Mouse (Mus musculus): ENCODE data around the gene Eri3. TPM values are rescaled to one million over a fixed set of nuclear protein-coding genes. Genes with fewer than 3 reads are reported as not detected.

The Eri3 gene
- polyA plus RNA-seq, 1 experiment: 67.4 TPM

DNA sequence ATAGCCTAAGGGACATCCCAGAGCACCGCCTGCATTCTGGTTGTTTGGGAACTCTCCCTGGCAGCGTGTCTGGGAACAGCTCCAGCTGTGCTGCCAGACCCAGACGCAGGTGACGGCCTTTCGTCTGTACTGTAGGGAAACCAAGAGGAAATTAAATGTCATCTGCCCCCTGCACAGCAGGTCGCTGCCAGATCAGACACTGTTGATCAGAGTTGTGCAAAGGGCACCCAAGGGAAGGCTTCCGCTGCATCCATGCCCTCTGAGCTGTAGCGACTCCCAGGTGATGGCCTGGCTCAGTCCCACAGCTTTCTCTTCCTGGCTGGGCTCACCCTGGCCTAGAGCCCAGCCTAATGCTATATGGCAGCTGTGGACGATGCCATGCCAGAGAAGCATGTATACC, 58.1 kb downstream of the Eri3 start:
- TF ChIP-seq MYOG (IDR thresholded peaks at IDR 0.05; ENCODE audit: control insufficient read depth, extremely low read depth, insufficient read length) (no peak), CTCF (IDR thresholded peaks at IDR 0.05; ENCODE audit: control insufficient read depth, insufficient read depth, insufficient read length) (no peak), CEBPB (IDR thresholded peaks at IDR 0.05; ENCODE audit: low read depth) (no peak), MYOD1 (IDR thresholded peaks at IDR 0.05; ENCODE audit: control insufficient read depth, insufficient read length, low read depth) (no peak), MAX (IDR thresholded peaks at IDR 0.05) (no peak), FOSL1 (IDR thresholded peaks at IDR 0.05; ENCODE audit: insufficient read depth, low read length, poor library complexity, severe bottlenecking) (no peak)
- Histone ChIP-seq H3K79me2 (ENCODE audit: control insufficient read depth, insufficient read depth) (no peaks in the 10 kb centered on the region), H3ac (ENCODE audit: control insufficient read depth, insufficient read length, low read depth) (no peak overlapping the region), H3K79me3 (ENCODE audit: low read depth) (no peaks in the 10 kb centered on the region), H3K27me3 (ENCODE audit: control insufficient read depth, insufficient read depth, insufficient read length) (no peaks in the 10 kb centered on the region), H3K4me3 (ENCODE audit: insufficient read depth, poor library complexity, severe bottlenecking) (no peak overlapping the region), H3K36me3 (ENCODE audit: control insufficient read depth, insufficient read depth) (peaks cover 12% of the 10 kb centered on the region)

DNA sequence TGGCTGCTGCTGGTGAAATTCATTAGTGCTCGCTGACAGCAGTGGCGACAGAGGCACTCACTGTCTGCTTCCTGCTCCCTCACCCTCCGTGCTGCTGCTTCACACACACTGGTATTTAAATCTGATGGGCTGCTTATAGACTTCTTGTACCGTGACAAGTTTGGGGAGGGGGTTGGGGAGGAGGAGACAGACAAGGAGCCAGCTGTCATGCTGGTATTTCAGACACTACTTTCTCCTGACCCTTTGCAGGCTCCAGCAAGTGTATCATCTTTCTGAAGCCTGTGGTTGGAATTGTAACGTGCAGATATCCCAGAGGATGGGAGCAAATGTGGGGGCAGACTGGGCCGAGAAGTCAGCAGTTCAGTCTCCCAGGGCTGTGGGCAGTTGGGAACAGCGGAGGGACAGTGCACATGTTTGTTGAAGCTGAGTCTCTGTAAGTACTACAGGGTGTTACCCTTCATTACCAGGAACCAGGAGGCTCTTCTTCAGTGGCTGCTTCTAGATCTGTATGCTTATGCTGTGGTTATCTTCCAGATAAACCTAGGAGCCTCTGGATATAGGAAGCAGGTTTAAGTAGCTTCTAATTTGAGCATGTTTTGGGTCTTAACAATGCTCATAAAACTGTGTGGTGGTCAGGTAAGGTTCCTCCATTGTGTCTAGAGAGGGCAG, 59.3 kb downstream of the Eri3 start:
- no peak overlapping the region for H3ac ChIP-seq (ENCODE audit: control insufficient read depth, insufficient read length, low read depth)
- H3K79me3 ChIP-seq (ENCODE audit: low read depth): no peaks in the 10 kb centered on the region
- H3K36me3 ChIP-seq (ENCODE audit: control insufficient read depth, insufficient read depth): peaks cover 16% of the 10 kb centered on the region
- TF ChIP-seq CTCF (IDR thresholded peaks at IDR 0.05; ENCODE audit: control insufficient read depth, insufficient read depth, insufficient read length): no peak
- no peak for TF ChIP-seq MYOD1 (IDR thresholded peaks at IDR 0.05; ENCODE audit: control insufficient read depth, insufficient read length, low read depth)
- no peak for TF ChIP-seq USF1 (IDR thresholded peaks at IDR 0.05; ENCODE audit: low read depth)
- H3K4me3 ChIP-seq (ENCODE audit: insufficient read depth, poor library complexity, severe bottlenecking): no peak overlapping the region
- no peaks in the 10 kb centered on the region for H3K79me2 ChIP-seq (ENCODE audit: control insufficient read depth, insufficient read depth)
- no peaks in the 10 kb centered on the region for H3K27me3 ChIP-seq (ENCODE audit: control insufficient read depth, insufficient read depth, insufficient read length)

DNA sequence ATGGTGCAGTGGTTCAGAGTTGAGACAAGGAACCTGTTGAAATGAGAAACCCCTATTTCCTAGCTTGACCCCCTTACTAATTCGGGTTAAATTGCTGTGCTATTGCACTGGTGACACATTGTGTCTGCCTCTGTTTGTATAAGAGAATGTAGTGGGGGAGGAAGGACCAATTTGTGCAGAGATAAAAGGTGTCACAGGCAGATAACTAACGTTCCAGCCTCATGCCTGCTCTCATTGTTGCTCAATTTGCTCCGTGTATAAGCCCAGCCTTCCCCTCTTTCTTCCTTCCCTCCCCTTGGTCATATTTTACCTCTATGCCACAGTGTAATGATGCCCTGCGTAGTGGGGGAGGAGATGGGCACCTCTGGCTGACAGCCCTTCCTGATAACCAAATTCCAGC, 61.2 kb downstream of the Eri3 start:
- H3ac ChIP-seq (ENCODE audit: control insufficient read depth, insufficient read length, low read depth): no peak overlapping the region
- H3K36me3 ChIP-seq (ENCODE audit: control insufficient read depth, insufficient read depth): peaks cover 16% of the 10 kb centered on the region
- H3K27me3 ChIP-seq (ENCODE audit: control insufficient read depth, insufficient read depth, insufficient read length): no peaks in the 10 kb centered on the region
- H3K4me3 ChIP-seq (ENCODE audit: insufficient read depth, poor library complexity, severe bottlenecking): no peak overlapping the region
- no peaks in the 10 kb centered on the region for H3K79me3 ChIP-seq (ENCODE audit: low read depth)
- TF ChIP-seq USF1 (IDR thresholded peaks at IDR 0.05; ENCODE audit: low read depth) (no peak), MYOD1 (IDR thresholded peaks at IDR 0.05; ENCODE audit: control insufficient read depth, insufficient read length, low read depth) (no peak), FOSL1 (IDR thresholded peaks at IDR 0.05; ENCODE audit: insufficient read depth, low read length, poor library complexity, severe bottlenecking) (no peak), MAX (IDR thresholded peaks at IDR 0.05) (no peak), MYOG (IDR thresholded peaks at IDR 0.05; ENCODE audit: control insufficient read depth, extremely low read depth, insufficient read length) (no peak), CEBPB (IDR thresholded peaks at IDR 0.05; ENCODE audit: low read depth) (no peak), CTCF (IDR thresholded peaks at IDR 0.05; ENCODE audit: control insufficient read depth, insufficient read depth, insufficient read length) (no peak)
- H3K79me2 ChIP-seq (ENCODE audit: control insufficient read depth, insufficient read depth): no peaks in the 10 kb centered on the region

DNA sequence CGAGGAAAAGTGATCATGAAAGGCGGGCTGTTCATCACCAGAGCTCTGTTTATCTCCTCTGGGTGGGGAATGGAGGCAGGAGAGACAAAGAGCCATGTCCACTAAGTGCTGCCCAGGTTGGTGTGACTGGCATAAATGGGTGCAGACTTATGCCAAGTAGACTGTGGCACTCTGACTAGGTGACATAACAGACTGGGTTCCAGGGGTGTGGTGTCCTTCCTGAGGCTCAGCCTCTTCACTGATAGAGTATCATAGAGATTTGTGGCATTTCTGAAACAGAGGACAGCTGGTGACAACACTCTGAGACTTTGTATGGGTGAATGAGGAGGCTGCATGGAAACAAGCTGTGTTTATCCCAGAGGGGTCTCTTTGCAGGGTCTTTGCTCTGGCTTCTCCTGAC, 61.6 kb downstream of the Eri3 start:
- Histone ChIP-seq H3K36me3 (ENCODE audit: control insufficient read depth, insufficient read depth) (peaks cover 16% of the 10 kb centered on the region), H3K4me3 (ENCODE audit: insufficient read depth, poor library complexity, severe bottlenecking) (no peak overlapping the region), H3K79me2 (ENCODE audit: control insufficient read depth, insufficient read depth) (no peaks in the 10 kb centered on the region), H3K27me3 (ENCODE audit: control insufficient read depth, insufficient read depth, insufficient read length) (no peaks in the 10 kb centered on the region), H3ac (ENCODE audit: control insufficient read depth, insufficient read length, low read depth) (no peak overlapping the region), H3K79me3 (ENCODE audit: low read depth) (no peaks in the 10 kb centered on the region)
- TF ChIP-seq USF1 (IDR thresholded peaks at IDR 0.05; ENCODE audit: low read depth): no peak
- no peak for TF ChIP-seq CTCF (IDR thresholded peaks at IDR 0.05; ENCODE audit: control insufficient read depth, insufficient read depth, insufficient read length)
- no peak for TF ChIP-seq MYOD1 (IDR thresholded peaks at IDR 0.05; ENCODE audit: control insufficient read depth, insufficient read length, low read depth)
- TF ChIP-seq MAX (IDR thresholded peaks at IDR 0.05): no peak
- no peak for TF ChIP-seq MYOG (IDR thresholded peaks at IDR 0.05; ENCODE audit: control insufficient read depth, extremely low read depth, insufficient read length)
- no peak for TF ChIP-seq CEBPB (IDR thresholded peaks at IDR 0.05; ENCODE audit: low read depth)
- no peak for TF ChIP-seq FOSL1 (IDR thresholded peaks at IDR 0.05; ENCODE audit: insufficient read depth, low read length, poor library complexity, severe bottlenecking)

GRCm38 (mm10) chr4:117612713-117613112, 62.5 kb downstream of the Eri3 start:
- H3K79me3 ChIP-seq (ENCODE audit: low read depth): no peaks in the 10 kb centered on the region
- no peak for TF ChIP-seq MYOG (IDR thresholded peaks at IDR 0.05; ENCODE audit: control insufficient read depth, extremely low read depth, insufficient read length)
- no peak for TF ChIP-seq FOSL1 (IDR thresholded peaks at IDR 0.05; ENCODE audit: insufficient read depth, low read length, poor library complexity, severe bottlenecking)
- no peak for TF ChIP-seq MAX (IDR thresholded peaks at IDR 0.05)
- no peak for TF ChIP-seq CTCF (IDR thresholded peaks at IDR 0.05; ENCODE audit: control insufficient read depth, insufficient read depth, insufficient read length)
- no peak for TF ChIP-seq MYOD1 (IDR thresholded peaks at IDR 0.05; ENCODE audit: control insufficient read depth, insufficient read length, low read depth)
- TF ChIP-seq USF1 (IDR thresholded peaks at IDR 0.05; ENCODE audit: low read depth): no peak
- no peak for TF ChIP-seq CEBPB (IDR thresholded peaks at IDR 0.05; ENCODE audit: low read depth)
- no peaks in the 10 kb centered on the region for H3K79me2 ChIP-seq (ENCODE audit: control insufficient read depth, insufficient read depth)
- no peaks in the 10 kb centered on the region for H3K27me3 ChIP-seq (ENCODE audit: control insufficient read depth, insufficient read depth, insufficient read length)
- H3K36me3 ChIP-seq (ENCODE audit: control insufficient read depth, insufficient read depth): peaks cover 16% of the 10 kb centered on the region
- H3ac ChIP-seq (ENCODE audit: control insufficient read depth, insufficient read length, low read depth): no peak overlapping the region
- H3K4me3 ChIP-seq (ENCODE audit: insufficient read depth, poor library complexity, severe bottlenecking): no peak overlapping the region

Data from C2C12 (cell line).